ENCODE assay signal across 21 mouse cellular contexts in the genomic region with DNA sequence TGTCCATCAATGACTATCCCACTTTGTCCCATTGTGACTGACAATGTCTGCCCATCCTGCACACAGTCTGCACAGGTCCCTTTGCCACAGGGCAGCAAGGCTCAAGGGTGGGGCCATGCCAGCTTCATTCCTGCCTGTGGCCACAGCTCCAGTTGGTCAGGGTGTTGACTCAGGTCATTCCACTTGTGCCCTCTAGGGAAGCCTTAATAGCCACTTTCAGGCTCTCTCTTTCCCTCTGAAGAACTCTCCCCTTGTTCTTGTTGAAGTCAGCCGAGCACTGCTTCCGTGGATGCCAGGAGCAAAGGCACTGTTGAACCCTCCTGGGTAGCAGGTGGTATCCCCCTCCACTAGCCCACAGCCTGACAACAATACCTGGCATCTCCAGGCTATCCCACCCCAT.
DNase-seq lines count a peak whose midpoint lies in the region; ATAC-seq and TF ChIP-seq lines count a peak whose summit lies in the region.
"Had no signal": no experiment of that assay in that cellular context is flagged by ENCODE, and none has a peak within 500 bp of the region (broad histone marks: within the 10 kb centered on the region; RNA-seq: fewer than 3 reads in every experiment).

No protein-coding gene starts in this region.

- no peak overlapping the region for H3K27ac ChIP-seq in lung, postnatal 0 days (ENCODE audit: low read length)
- no peak overlapping the region for H3K27ac ChIP-seq in embryonic facial prominence, embryonic 10.5 days (replicated peaks)
- H3K27ac ChIP-seq: embryonic facial prominence, embryonic 12.5 days; forebrain, embryonic 13.5 days; forebrain, embryonic 15.5 days had no signal

- H3K4me3 ChIP-seq in lung, postnatal 0 days (ENCODE audit: low read depth, low read length): no peak overlapping the region
- H3K4me3 ChIP-seq in embryonic facial prominence, embryonic 10.5 days: no peak overlapping the region
- H3K4me3 ChIP-seq: embryonic facial prominence, embryonic 12.5 days; forebrain, embryonic 13.5 days; forebrain, embryonic 15.5 days had no signal

- no peaks in the 10 kb centered on the region for H3K27me3 ChIP-seq in lung, postnatal 0 days (replicated peaks; ENCODE audit: insufficient read depth, low read length)
- no peaks in the 10 kb centered on the region for H3K27me3 ChIP-seq in embryonic facial prominence, embryonic 10.5 days (replicated peaks; ENCODE audit: low read depth, poor library complexity, severe bottlenecking)
- H3K27me3 ChIP-seq: embryonic facial prominence, embryonic 12.5 days; forebrain, embryonic 13.5 days; forebrain, embryonic 15.5 days had no signal

- no peaks in the 10 kb centered on the region for H3K4me1 ChIP-seq in lung, postnatal 0 days (ENCODE audit: insufficient read depth, low read depth, low read length)
- no peaks in the 10 kb centered on the region for H3K4me1 ChIP-seq in embryonic facial prominence, embryonic 10.5 days
- H3K4me1 ChIP-seq: embryonic facial prominence, embryonic 12.5 days; forebrain, embryonic 13.5 days; forebrain, embryonic 15.5 days had no signal

- no peak overlapping the region for H3K4me2 ChIP-seq in lung, postnatal 0 days (replicated peaks; ENCODE audit: low read depth, low read length)
- H3K4me2 ChIP-seq: embryonic facial prominence, embryonic 12.5 days; forebrain, embryonic 13.5 days; forebrain, embryonic 15.5 days had no signal

- H3K9me3 ChIP-seq in lung, postnatal 0 days (ENCODE audit: low read length): no peaks in the 10 kb centered on the region
- H3K9me3 ChIP-seq in embryonic facial prominence, embryonic 10.5 days: no peaks in the 10 kb centered on the region
- H3K9me3 ChIP-seq: embryonic facial prominence, embryonic 12.5 days; forebrain, embryonic 13.5 days; forebrain, embryonic 15.5 days had no signal

- DNase-seq in lung, adult 18-20 months: peak; percentile 67 to 75
- DNase-seq in lung, postnatal 10 days: no peak
- DNase-seq in lung, postnatal 0 days (ENCODE audit: low spot score): peak; percentile 45
- DNase-seq in lung, postnatal 25 days (ENCODE audit: low spot score): peak; percentile 72
- peak; percentile 14 to 34 for DNase-seq in lung, postnatal 4 days
- DNase-seq in kidney, adult 11 months: no peak
- no peak for DNase-seq in thymus, postnatal 0 days (ENCODE audit: low spot score)
- DNase-seq in embryonic facial prominence, embryonic 10.5 days (ENCODE audit: low spot score): no peak
- DNase-seq: adrenal gland, adult 2 months; adrenal gland, postnatal 10 days; adrenal gland, postnatal 25 days; cerebellum, adult 11 months; cerebellum, adult 18-20 months; cerebellum, adult 8-10 months; cerebellum, adult 9-11 months; cerebellum, postnatal 14 days; cerebellum, postnatal 36 days; embryo, embryonic 11 days had no signal

- peak; percentile 48 for TF ChIP-seq CTCF in lung, postnatal 0 days (IDR thresholded peaks at IDR 0.05)

- H3K9ac ChIP-seq in lung, postnatal 0 days (replicated peaks; ENCODE audit: low read depth): no peak overlapping the region
- H3K9ac ChIP-seq: embryonic facial prominence, embryonic 12.5 days; forebrain, embryonic 13.5 days; forebrain, embryonic 15.5 days had no signal

- WGBS in lung, postnatal 0 days: 38% methylated on average over 2 of the region's 2 CpGs
- 75% methylated on average over 2 of the region's 2 CpGs for WGBS in embryonic facial prominence, embryonic 10.5 days

- H3K36me3 ChIP-seq in lung, postnatal 0 days (ENCODE audit: insufficient read depth, low read length): no peaks in the 10 kb centered on the region
- no peaks in the 10 kb centered on the region for H3K36me3 ChIP-seq in embryonic facial prominence, embryonic 10.5 days (replicated peaks)

- peak; percentile 56 for TF ChIP-seq EP300 in lung, postnatal 0 days (IDR thresholded peaks at IDR 0.05)

- peak; percentile 81 for ATAC-seq in lung, postnatal 0 days
- ATAC-seq: forebrain, embryonic 13.5 days; forebrain, embryonic 15.5 days had no signal

Comparison
In these comparisons a context has a peak if more than half of its experiments do, and no peak if none do; other contexts are left out.
1. DNase-seq: peak in lung, adult 18-20 months (2 of 2), lung, postnatal 0 days (single experiment), lung, postnatal 25 days (single experiment) and lung, postnatal 4 days (2 of 2); none in lung, postnatal 10 days (single experiment), kidney, adult 11 months (single experiment), thymus, postnatal 0 days (single experiment) and embryonic facial prominence, embryonic 10.5 days (single experiment).